Mouse (Mus musculus) c-Kit-positive CD71-positive TER-119-positive erythroid progenitor cells, embryonic 14.5 days (primary cell): ENCODE measurements around the gene Pdk2.
"Not testable (repeated sequence)": the region's sequence is repeated elsewhere in the genome, so short reads cannot be mapped to it uniquely, and the experiment has no call there.

Experiments used
- DNase-seq: peaks from one replicate; pipeline ENCODE4 v3.0.0-alpha.2; 2013; ENCODE audit warnings: low spot score

The Pdk2 gene

GRCm38 (mm10) chr11:95026849-95027248 is 14.3 kb downstream of the Pdk2 start:
- no peak for DNase-seq

GRCm38 (mm10) chr11:95026090-95026542 is 15.0 kb downstream of the Pdk2 start:
- no peak for DNase-seq

GRCm38 (mm10) chr11:95025227-95026012 is 15.7 kb downstream of the Pdk2 start:
- DNase-seq, result no peak

- no peak for DNase-seq
Observed at GRCm38 (mm10) chr11:95024439-95025184, 16.5 kb downstream of the Pdk2 start.

GRCm38 (mm10) chr11:95023481-95023880 is 17.7 kb downstream of the Pdk2 start:
- no peak for DNase-seq

GRCm38 (mm10) chr11:95022237-95022992 is 18.7 kb downstream of the Pdk2 start:
- no peak for DNase-seq

- DNase-seq, result no peak
Observed at GRCm38 (mm10) chr11:95015484-95015883, 25.7 kb downstream of the Pdk2 start.

- DNase-seq, result no peak
Observed at GRCm38 (mm10) chr11:95012487-95012886, 28.7 kb downstream of the Pdk2 start.

- peak; percentile 95 for DNase-seq
Observed at GRCm38 (mm10) chr11:95012075-95012474, 29.1 kb downstream of the Pdk2 start.

- DNase-seq, result no peak
Observed at GRCm38 (mm10) chr11:95011416-95011815, 29.7 kb downstream of the Pdk2 start.

GRCm38 (mm10) chr11:95010841-95011403 is 30.2 kb downstream of the Pdk2 start:
- DNase-seq, result not testable (repeated sequence)

- no peak for DNase-seq
Observed at GRCm38 (mm10) chr11:95010141-95010739, 30.9 kb downstream of the Pdk2 start.

GRCm38 (mm10) chr11:95009629-95010014 is 31.5 kb downstream of the Pdk2 start, which contains the start of gene Samd14:
TSS of gene Samd14 (plus strand) at chr11:95009879.
- DNase-seq, result no peak

GRCm38 (mm10) chr11:95008661-95009628 is 32.2 kb downstream of the Pdk2 start:
- DNase-seq, result no peak

- DNase-seq, result no peak
Observed at GRCm38 (mm10) chr11:95007418-95007817, 33.7 kb downstream of the Pdk2 start.

- DNase-seq, result peak; percentile 78
Observed at GRCm38 (mm10) chr11:95006525-95007219, 34.5 kb downstream of the Pdk2 start.

- DNase-seq, result no peak
Observed at GRCm38 (mm10) chr11:95006038-95006437, 35.1 kb downstream of the Pdk2 start.

- no peak for DNase-seq
Observed at GRCm38 (mm10) chr11:95004937-95005198, 36.3 kb downstream of the Pdk2 start.

- DNase-seq, result no peak
Observed at GRCm38 (mm10) chr11:95004136-95004936, 36.8 kb downstream of the Pdk2 start.
